Mouse (Mus musculus): Measurements from ENCODE around the gene Epas1. TPM values are rescaled to one million over a fixed set of nuclear protein-coding genes. Genes with fewer than 3 reads are reported as not detected.

Epas1 gene
- polyA plus RNA-seq, 2 experiments, result 8.3 to 11.4 TPM

- no peak for ATAC-seq (ENCODE audit: low FRiP score, low read depth)
- no peak for TF ChIP-seq POLR2A (IDR thresholded peaks at IDR 0.05; ENCODE audit: borderline replicate concordance, extremely low read depth, insufficient read depth, insufficient read length)
- H3K27me3 ChIP-seq (ENCODE audit: control insufficient read depth, insufficient read depth, low read length), result no peaks in the 10 kb centered on the region
- no peak overlapping the region for H3K9ac ChIP-seq (ENCODE audit: low read depth, low read length, severe bottlenecking)
- WGBS, result 79% methylated on average over 7 of the region's 7 CpGs
- no peak overlapping the region for H3K4me3 ChIP-seq (replicated peaks; ENCODE audit: low read length)
- no peak for DNase-seq (ENCODE audit: low spot score)
- no peak overlapping the region for H3K4me2 ChIP-seq (replicated peaks; ENCODE audit: low read depth, low read length, severe bottlenecking)
- no peaks in the 10 kb centered on the region for H3K36me3 ChIP-seq (ENCODE audit: control insufficient read depth, insufficient read depth, low read length)
- no peaks in the 10 kb centered on the region for H3K9me3 ChIP-seq (ENCODE audit: control insufficient read depth, low read length)
- no peak overlapping the region for H3K27ac ChIP-seq (replicated peaks; ENCODE audit: low read depth, low read length)
- no peaks in the 10 kb centered on the region for H3K4me1 ChIP-seq (ENCODE audit: control insufficient read depth, insufficient read depth, low read length)
These were observed 10.1 kb upstream of the Epas1 start for GRCm38 (mm10) chr17:86743351-86743941.

DNA sequence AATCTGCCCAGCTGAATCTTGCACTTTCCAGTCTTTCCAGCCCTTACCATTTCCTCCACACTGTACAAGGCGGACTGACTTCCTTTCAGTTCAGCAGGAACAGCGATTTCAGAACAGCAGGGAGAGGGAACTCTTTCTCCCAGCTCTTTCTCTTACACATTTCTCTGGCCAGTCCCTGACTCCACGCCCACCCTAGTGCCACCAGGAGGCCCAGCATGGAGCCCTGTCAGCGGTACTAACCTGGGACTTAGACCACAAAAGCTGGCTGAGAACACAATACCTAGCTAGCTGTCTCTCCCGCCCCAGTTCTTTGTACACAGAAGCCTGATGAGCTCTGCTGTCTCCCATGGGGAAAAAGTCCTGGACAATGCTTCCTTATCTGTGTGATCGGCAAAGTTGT is 8.6 kb upstream of the Epas1 start:
- DNase-seq (ENCODE audit: low spot score) (no peak), ATAC-seq (ENCODE audit: low FRiP score, low read depth) (no peak)
- no peak overlapping the region for H3K4me3 ChIP-seq (replicated peaks; ENCODE audit: low read length)
- no peak for TF ChIP-seq POLR2A (IDR thresholded peaks at IDR 0.05; ENCODE audit: borderline replicate concordance, extremely low read depth, insufficient read depth, insufficient read length)
- H3K4me1 ChIP-seq (ENCODE audit: control insufficient read depth, insufficient read depth, low read length), result no peaks in the 10 kb centered on the region
- H3K4me2 ChIP-seq (replicated peaks; ENCODE audit: low read depth, low read length, severe bottlenecking), result no peak overlapping the region
- no peaks in the 10 kb centered on the region for H3K36me3 ChIP-seq (ENCODE audit: control insufficient read depth, insufficient read depth, low read length)
- H3K27ac ChIP-seq (replicated peaks; ENCODE audit: low read depth, low read length), result no peak overlapping the region
- 55% methylated on average over 6 of the region's 6 CpGs for WGBS
- no peaks in the 10 kb centered on the region for H3K27me3 ChIP-seq (ENCODE audit: control insufficient read depth, insufficient read depth, low read length)
- no peak overlapping the region for H3K9ac ChIP-seq (ENCODE audit: low read depth, low read length, severe bottlenecking)
- no peaks in the 10 kb centered on the region for H3K9me3 ChIP-seq (ENCODE audit: control insufficient read depth, low read length)

- no peak overlapping the region for H3K4me3 ChIP-seq (replicated peaks; ENCODE audit: low read length)
- ATAC-seq (ENCODE audit: low FRiP score, low read depth) (no peak), DNase-seq (ENCODE audit: low spot score) (no peak)
- WGBS, result 83% methylated on average over 10 of the region's 10 CpGs
- no peak overlapping the region for H3K4me2 ChIP-seq (replicated peaks; ENCODE audit: low read depth, low read length, severe bottlenecking)
- TF ChIP-seq POLR2A (IDR thresholded peaks at IDR 0.05; ENCODE audit: borderline replicate concordance, extremely low read depth, insufficient read depth, insufficient read length), result no peak
- no peak overlapping the region for H3K9ac ChIP-seq (ENCODE audit: low read depth, low read length, severe bottlenecking)
- peaks cover 16% of the 10 kb centered on the region for H3K4me1 ChIP-seq (ENCODE audit: control insufficient read depth, insufficient read depth, low read length)
- H3K27me3 ChIP-seq (ENCODE audit: control insufficient read depth, insufficient read depth, low read length), result peaks cover 44% of the 10 kb centered on the region
- H3K36me3 ChIP-seq (ENCODE audit: control insufficient read depth, insufficient read depth, low read length), result no peaks in the 10 kb centered on the region
- H3K9me3 ChIP-seq (ENCODE audit: control insufficient read depth, low read length), result no peaks in the 10 kb centered on the region
- no peak overlapping the region for H3K27ac ChIP-seq (replicated peaks; ENCODE audit: low read depth, low read length)
These were observed 2.1 kb upstream of the Epas1 start for GRCm38 (mm10) chr17:86751373-86751871.

DNA sequence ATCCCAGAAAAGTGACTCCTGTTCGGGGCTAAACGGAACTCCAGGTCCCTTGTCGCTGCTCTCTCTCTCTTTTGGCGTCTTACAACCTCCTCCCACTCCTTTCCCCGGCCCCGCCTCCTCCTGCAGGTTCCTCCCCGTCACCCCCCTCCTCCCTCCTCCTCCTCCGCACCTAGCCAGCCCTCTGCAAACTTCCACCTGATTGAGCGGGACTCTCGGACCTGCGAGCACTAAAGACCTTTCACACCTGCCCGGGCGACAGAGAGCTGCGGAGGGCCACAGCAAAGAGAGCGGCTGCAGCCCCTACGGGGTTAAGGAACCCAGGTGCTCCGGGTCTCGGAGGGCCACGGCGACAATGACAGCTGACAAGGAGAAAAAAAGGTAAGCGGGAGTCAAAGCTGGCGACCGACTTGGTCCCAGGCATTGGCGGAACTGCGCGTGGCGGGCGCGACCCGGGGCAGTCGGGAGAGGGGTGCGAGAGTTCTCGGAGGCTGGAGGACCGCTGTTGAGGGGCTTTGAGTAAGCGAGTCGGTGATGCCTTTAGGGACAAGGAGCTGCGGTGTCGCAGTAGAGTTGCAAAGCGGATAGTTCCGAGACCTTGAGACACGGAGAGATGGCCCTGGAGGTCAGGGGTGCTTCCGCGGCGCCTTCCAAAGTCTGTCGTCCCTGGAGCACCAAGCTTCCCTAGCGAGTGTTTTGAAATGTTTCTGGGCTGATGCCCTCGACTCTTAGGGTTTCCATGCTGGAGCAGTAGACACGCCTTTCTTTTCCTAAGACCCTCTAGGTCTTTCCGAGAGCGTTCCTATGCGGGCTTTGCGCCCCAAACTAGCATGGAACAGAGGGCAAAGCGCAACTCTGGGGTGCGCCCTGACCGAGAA is 668 bp downstream of the Epas1 start:
- peak overlapping the region; percentile 48 for H3K9ac ChIP-seq (ENCODE audit: low read depth, low read length, severe bottlenecking)
- H3K27ac ChIP-seq (replicated peaks; ENCODE audit: low read depth, low read length), result no peak overlapping the region
- H3K27me3 ChIP-seq (ENCODE audit: control insufficient read depth, insufficient read depth, low read length), result peaks cover 48% of the 10 kb centered on the region
- H3K4me3 ChIP-seq (replicated peaks; ENCODE audit: low read length), result peak overlapping the region; percentile 61
- ATAC-seq (ENCODE audit: low FRiP score, low read depth), result peak; percentile 38; the same call in 1 of the 2 replicates
- no peak for TF ChIP-seq POLR2A (IDR thresholded peaks at IDR 0.05; ENCODE audit: borderline replicate concordance, extremely low read depth, insufficient read depth, insufficient read length)
- H3K9me3 ChIP-seq (ENCODE audit: control insufficient read depth, low read length), result no peaks in the 10 kb centered on the region
- WGBS, result under 1% methylated on average over 55 of the region's 55 CpGs
- H3K4me1 ChIP-seq (ENCODE audit: control insufficient read depth, insufficient read depth, low read length), result peaks cover 16% of the 10 kb centered on the region
- H3K4me2 ChIP-seq (replicated peaks; ENCODE audit: low read depth, low read length, severe bottlenecking), result peak overlapping the region; percentile 94
- DNase-seq (ENCODE audit: low spot score), result peak; percentile 36
- H3K36me3 ChIP-seq (ENCODE audit: control insufficient read depth, insufficient read depth, low read length), result no peaks in the 10 kb centered on the region

DNA sequence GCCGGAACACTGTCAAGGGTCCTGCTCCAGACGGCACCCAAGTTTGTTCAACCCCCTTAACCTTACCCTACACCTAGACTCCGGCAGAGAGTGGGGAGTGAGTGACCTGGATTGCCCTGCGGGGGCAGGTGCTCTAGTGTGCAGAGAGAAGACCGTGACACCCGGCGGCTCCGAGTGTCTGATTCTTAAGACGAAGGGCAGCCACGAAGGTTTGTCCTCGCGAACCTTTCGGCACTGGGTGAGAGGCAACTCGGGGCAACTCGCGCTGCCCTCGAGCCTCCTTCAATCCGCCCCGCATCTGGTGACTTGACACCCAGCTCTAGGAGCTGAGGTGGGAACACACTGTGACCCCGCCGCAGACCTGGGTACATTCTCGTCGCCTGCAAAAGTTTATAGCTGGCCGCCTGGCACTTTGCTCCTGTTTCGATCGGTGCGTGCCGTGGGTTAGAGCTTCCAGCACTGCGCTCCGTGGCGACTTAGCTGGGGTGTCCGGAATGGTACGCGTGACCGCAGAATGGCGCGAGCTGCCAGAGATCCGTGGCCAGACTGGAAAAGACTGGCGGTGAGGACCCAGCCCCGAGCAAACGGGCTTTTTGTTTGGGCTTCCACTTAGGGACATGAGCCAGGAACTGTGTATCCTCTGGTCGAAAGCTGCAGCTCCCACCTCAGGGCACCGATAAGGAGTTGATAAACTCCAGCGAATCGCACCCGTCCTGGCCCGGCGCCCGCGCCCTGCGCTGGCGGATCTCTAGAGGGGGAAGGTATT is 1.5 kb downstream of the Epas1 start:
- TF ChIP-seq POLR2A (IDR thresholded peaks at IDR 0.05; ENCODE audit: borderline replicate concordance, extremely low read depth, insufficient read depth, insufficient read length), result no peak
- H3K27me3 ChIP-seq (ENCODE audit: control insufficient read depth, insufficient read depth, low read length), result peaks cover 48% of the 10 kb centered on the region
- H3K4me1 ChIP-seq (ENCODE audit: control insufficient read depth, insufficient read depth, low read length), result peaks cover 16% of the 10 kb centered on the region
- H3K4me3 ChIP-seq (replicated peaks; ENCODE audit: low read length), result peak overlapping the region; percentile 61
- peak overlapping the region; percentile 94 for H3K4me2 ChIP-seq (replicated peaks; ENCODE audit: low read depth, low read length, severe bottlenecking)
- DNase-seq (ENCODE audit: low spot score) (no peak), ATAC-seq (ENCODE audit: low FRiP score, low read depth) (no peak)
- H3K27ac ChIP-seq (replicated peaks; ENCODE audit: low read depth, low read length), result no peak overlapping the region
- H3K36me3 ChIP-seq (ENCODE audit: control insufficient read depth, insufficient read depth, low read length), result no peaks in the 10 kb centered on the region
- 3% methylated on average over 51 of the region's 52 CpGs for WGBS
- H3K9me3 ChIP-seq (ENCODE audit: control insufficient read depth, low read length), result no peaks in the 10 kb centered on the region
- peak overlapping the region; percentile 48; the same call in 1 of the 2 replicates for H3K9ac ChIP-seq (ENCODE audit: low read depth, low read length, severe bottlenecking)

Measured in limb, embryonic 14.5 days (tissue).